ENCODE assay signal across 29 mouse cellular contexts in genomic region chr10:40070684-40071083, GRCm38 (mm10). TPM values are rescaled to one million over a fixed set of nuclear protein-coding genes. Genes with fewer than 3 reads are reported as not detected.
DNase-seq lines count a peak whose midpoint lies in the region; ATAC-seq lines count a peak whose summit lies in the region.
"Had no signal": no experiment of that assay in that cellular context is flagged by ENCODE, and none has a peak within 500 bp of the region (broad histone marks: within the 10 kb centered on the region; RNA-seq: fewer than 3 reads in every experiment).

No protein-coding gene starts in this region.

- H3K27ac ChIP-seq in intestine, embryonic 16.5 days (ENCODE audit: low read length) = peak overlapping the region; percentile 26; the same call in 1 of the 2 replicates
- no peak overlapping the region for H3K27ac ChIP-seq in intestine, embryonic 15.5 days
- H3K27ac ChIP-seq in neural tube, embryonic 13.5 days (replicated peaks) = 0 out of 2 replicates have a peak overlapping the region, but pooled peaks have one; percentile 28
- no peak overlapping the region for H3K27ac ChIP-seq in neural tube, embryonic 15.5 days (replicated peaks)
- H3K27ac ChIP-seq in macrophage = 0 out of 2 replicates have a peak overlapping the region, but pooled peaks have one; percentile 10
- no peak overlapping the region for H3K27ac ChIP-seq in heart, embryonic 12.5 days (ENCODE audit: poor library complexity, severe bottlenecking)
- H3K27ac ChIP-seq: embryonic facial prominence, embryonic 12.5 days; heart, embryonic 10.5 days; hindbrain, embryonic 13.5 days; limb, embryonic 12.5 days; liver, embryonic 13.5 days; midbrain, embryonic 15.5 days; neural tube, embryonic 12.5 days; stomach, embryonic 15.5 days had no signal

- no peak for DNase-seq in right cerebral cortex, postnatal 4 days
- DNase-seq: adrenal gland, postnatal 25 days; cerebellum, adult 11 months; cerebellum, adult 9-10 months; cerebellum, postnatal 36 days; heart, postnatal 4 days; kidney, adult 8-10 months; kidney, postnatal 10 days; layer of hippocampus, adult 9-11 months; liver, embryonic 13.5 days; lung, adult 2 months; lung, postnatal 10 days had no signal

- H3K36me3 ChIP-seq in intestine, embryonic 16.5 days (ENCODE audit: control insufficient read depth, insufficient read depth, low read length) = no peaks in the 10 kb centered on the region
- H3K36me3 ChIP-seq in intestine, embryonic 15.5 days = no peaks in the 10 kb centered on the region
- H3K36me3 ChIP-seq in neural tube, embryonic 13.5 days = no peaks in the 10 kb centered on the region
- H3K36me3 ChIP-seq in neural tube, embryonic 15.5 days = no peaks in the 10 kb centered on the region
- H3K36me3 ChIP-seq in macrophage (ENCODE audit: inconsistent target) = no peaks in the 10 kb centered on the region
- H3K36me3 ChIP-seq in heart, embryonic 12.5 days = no peaks in the 10 kb centered on the region
- H3K36me3 ChIP-seq: embryonic facial prominence, embryonic 12.5 days; heart, embryonic 10.5 days; hindbrain, embryonic 13.5 days; limb, embryonic 12.5 days; midbrain, embryonic 15.5 days; neural tube, embryonic 12.5 days; stomach, embryonic 15.5 days had no signal

- no peak for ATAC-seq in intestine, embryonic 16.5 days
- ATAC-seq in intestine, embryonic 15.5 days = no peak
- ATAC-seq in neural tube, embryonic 13.5 days (ENCODE audit: low read depth) = no peak
- ATAC-seq in neural tube, embryonic 15.5 days (ENCODE audit: low FRiP score) = no peak
- ATAC-seq in heart, embryonic 12.5 days (ENCODE audit: insufficient number of reproducible peaks, low FRiP score) = no peak
- ATAC-seq: forebrain, embryonic 14.5 days; midbrain, embryonic 15.5 days; Patski had no signal

- no peak overlapping the region for H3K4me3 ChIP-seq in intestine, embryonic 16.5 days (ENCODE audit: low read length)
- no peak overlapping the region for H3K4me3 ChIP-seq in intestine, embryonic 15.5 days (replicated peaks)
- H3K4me3 ChIP-seq in neural tube, embryonic 13.5 days = no peak overlapping the region
- no peak overlapping the region for H3K4me3 ChIP-seq in neural tube, embryonic 15.5 days (replicated peaks)
- H3K4me3 ChIP-seq in macrophage (ENCODE audit: inconsistent target) = no peak overlapping the region
- no peak overlapping the region for H3K4me3 ChIP-seq in heart, embryonic 12.5 days
- H3K4me3 ChIP-seq: embryonic facial prominence, embryonic 12.5 days; heart, embryonic 10.5 days; hindbrain, embryonic 13.5 days; limb, embryonic 12.5 days; liver, embryonic 13.5 days; midbrain, embryonic 15.5 days; neural tube, embryonic 12.5 days; stomach, embryonic 15.5 days had no signal

- WGBS in intestine, embryonic 16.5 days = 73% methylated on average over 9 of the region's 9 CpGs
- 72% methylated on average over 9 of the region's 9 CpGs for WGBS in intestine, embryonic 15.5 days
- 27% methylated on average over 9 of the region's 9 CpGs for WGBS in neural tube, embryonic 13.5 days
- 36% methylated on average over 9 of the region's 9 CpGs for WGBS in neural tube, embryonic 15.5 days
- WGBS in macrophage (ENCODE audit: missing documents) = 88% methylated on average over 9 of the region's 9 CpGs
- WGBS in heart, embryonic 12.5 days = 76% methylated on average over 9 of the region's 9 CpGs

- H3K4me1 ChIP-seq in intestine, embryonic 16.5 days (ENCODE audit: control insufficient read depth, insufficient read depth, low read length) = peaks cover 24% of the 10 kb centered on the region
- 0 out of 2 replicates have a peak, but pooled peaks cover 4% of the 10 kb centered on the region for H3K4me1 ChIP-seq in intestine, embryonic 15.5 days (replicated peaks)
- H3K4me1 ChIP-seq in neural tube, embryonic 13.5 days (replicated peaks) = peaks cover 11% of the 10 kb centered on the region
- no peaks in the 10 kb centered on the region for H3K4me1 ChIP-seq in neural tube, embryonic 15.5 days
- H3K4me1 ChIP-seq in heart, embryonic 12.5 days (replicated peaks) = peaks cover 25% of the 10 kb centered on the region
- H3K4me1 ChIP-seq: stomach, embryonic 15.5 days had no signal

- H3K9me3 ChIP-seq in intestine, embryonic 16.5 days (ENCODE audit: control insufficient read depth, low read length) = no peaks in the 10 kb centered on the region
- no peaks in the 10 kb centered on the region for H3K9me3 ChIP-seq in intestine, embryonic 15.5 days
- no peaks in the 10 kb centered on the region for H3K9me3 ChIP-seq in neural tube, embryonic 13.5 days
- H3K9me3 ChIP-seq in neural tube, embryonic 15.5 days (replicated peaks) = no peaks in the 10 kb centered on the region
- no peaks in the 10 kb centered on the region for H3K9me3 ChIP-seq in heart, embryonic 12.5 days (replicated peaks)
- H3K9me3 ChIP-seq: embryonic facial prominence, embryonic 12.5 days; heart, embryonic 10.5 days; hindbrain, embryonic 13.5 days; limb, embryonic 12.5 days; liver, embryonic 13.5 days; midbrain, embryonic 15.5 days; neural tube, embryonic 12.5 days; stomach, embryonic 15.5 days had no signal

- no peak overlapping the region for H3K9ac ChIP-seq in intestine, embryonic 16.5 days (ENCODE audit: low read depth, low read length)
- H3K9ac ChIP-seq in intestine, embryonic 15.5 days = no peak overlapping the region
- H3K9ac ChIP-seq in neural tube, embryonic 13.5 days = no peak overlapping the region
- H3K9ac ChIP-seq in neural tube, embryonic 15.5 days (replicated peaks) = no peak overlapping the region
- H3K9ac ChIP-seq in heart, embryonic 12.5 days = no peak overlapping the region
- H3K9ac ChIP-seq: embryonic facial prominence, embryonic 12.5 days; hindbrain, embryonic 13.5 days; limb, embryonic 12.5 days; liver, embryonic 13.5 days; midbrain, embryonic 15.5 days; neural tube, embryonic 12.5 days; stomach, embryonic 15.5 days had no signal

- no peak overlapping the region for H3K4me2 ChIP-seq in intestine, embryonic 16.5 days (ENCODE audit: low read depth, low read length)
- H3K4me2 ChIP-seq in intestine, embryonic 15.5 days (replicated peaks) = no peak overlapping the region
- H3K4me2 ChIP-seq in neural tube, embryonic 13.5 days = no peak overlapping the region
- no peak overlapping the region for H3K4me2 ChIP-seq in neural tube, embryonic 15.5 days
- H3K4me2 ChIP-seq in heart, embryonic 12.5 days = no peak overlapping the region
- H3K4me2 ChIP-seq: embryonic facial prominence, embryonic 12.5 days; hindbrain, embryonic 13.5 days; limb, embryonic 12.5 days; liver, embryonic 13.5 days; midbrain, embryonic 15.5 days; neural tube, embryonic 12.5 days; stomach, embryonic 15.5 days had no signal

- H3K79me2 ChIP-seq in macrophage (ENCODE audit: inconsistent target) = peaks cover 23% of the 10 kb centered on the region; the same call in 1 of the 2 replicates

- H3K27me3 ChIP-seq in intestine, embryonic 16.5 days (replicated peaks; ENCODE audit: control insufficient read depth, insufficient read depth, low read length) = no peaks in the 10 kb centered on the region
- H3K27me3 ChIP-seq in intestine, embryonic 15.5 days (replicated peaks) = no peaks in the 10 kb centered on the region
- no peaks in the 10 kb centered on the region for H3K27me3 ChIP-seq in neural tube, embryonic 13.5 days
- H3K27me3 ChIP-seq in neural tube, embryonic 15.5 days (replicated peaks) = no peaks in the 10 kb centered on the region
- H3K27me3 ChIP-seq in heart, embryonic 12.5 days (replicated peaks) = no peaks in the 10 kb centered on the region
- H3K27me3 ChIP-seq: embryonic facial prominence, embryonic 12.5 days; hindbrain, embryonic 13.5 days; limb, embryonic 12.5 days; liver, embryonic 13.5 days; midbrain, embryonic 15.5 days; neural tube, embryonic 12.5 days; Patski; stomach, embryonic 15.5 days had no signal

RNA-seq across cellular contexts. Expression of gene Mfsd4b1, which starts 45.6 kb away (rescaled TPM):
- polyA plus RNA-seq in intestine, embryonic 16.5 days (2015; fragmentation: Nextera tagmentation; extraction: Ambion mirVana) = 1.4 and 3.4 TPM in 2 replicates
- 0.85 and 0.90 TPM in 2 replicates for polyA plus RNA-seq in intestine, embryonic 15.5 days (2015; fragmentation: Nextera tagmentation; extraction: Ambion mirVana)
- polyA plus RNA-seq in neural tube, embryonic 13.5 days (2015; fragmentation: Nextera tagmentation; extraction: Ambion mirVana) = 0.14 TPM in 1 of 2 replicates, not detected in the other
- 0.28 and 0.70 TPM in 2 replicates for polyA plus RNA-seq in neural tube, embryonic 15.5 days (2015; fragmentation: Nextera tagmentation; extraction: Ambion mirVana)
- 1 to 10 TPM in 2 of 26 experiments, under 1 TPM in 8, not detected in 16; 0.19 to 1.9 (median 0.50) TPM for total RNA-seq in macrophage (2018; cell fraction: chromatin; rRNA removed)
- under 1 TPM in 21 of 26 experiments, not detected in 5; 0.03 to 0.20 (median 0.11) TPM for total RNA-seq in macrophage (2018; cell fraction: cytosol; rRNA removed)
- total RNA-seq in macrophage (2018; cell fraction: nucleus; rRNA removed) = 1 to 10 TPM in 3 of 26 experiments, under 1 TPM in 10, not detected in 13; 0.21 to 4.2 (median 0.47) TPM
- polyA plus RNA-seq in macrophage (2018) = not detected in 3 replicates
- 0.24 and 0.57 TPM in 2 replicates for polyA plus RNA-seq in heart, embryonic 12.5 days (2016; fragmentation: Nextera tagmentation; extraction: Ambion mirVana)
- total RNA-seq: MEL had no signal
- polyA plus RNA-seq: large intestine, adult 2 months; neural tube, embryonic 12.5 days had no signal

Comparison
In these comparisons a context has a peak if more than half of its experiments do, and no peak if none do; other contexts are left out.
1. H3K27ac ChIP-seq: peak in intestine, embryonic 16.5 days (single experiment), neural tube, embryonic 13.5 days (single experiment) and macrophage (single experiment); none in intestine, embryonic 15.5 days (single experiment), neural tube, embryonic 15.5 days (single experiment) and heart, embryonic 12.5 days (single experiment).